Mouse (Mus musculus) brown adipose tissue, adult 24 weeks (tissue): ENCODE data around the gene Cwc25. TPM values are rescaled to one million over a fixed set of nuclear protein-coding genes. Genes with fewer than 3 reads are reported as not detected.
"Not testable (repeated sequence)": the region's sequence is repeated elsewhere in the genome, so short reads cannot be mapped to it uniquely, and the experiment has no call there.

Experiments used
- H3K27ac ChIP-seq: fragments of 200-500 bp; replicated peaks from 2 replicates; pipeline ENCODE4 v1.5.1; 2012; ENCODE audit warnings: low read depth, mild to moderate bottlenecking, low read length
- H3K4me1 ChIP-seq: fragments of 200-500 bp; 2 replicates; pipeline ENCODE4 v1.6.1; 2012; ENCODE audit warnings: low read length, mixed read lengths; ENCODE audit not compliant: control insufficient read depth, insufficient read depth, insufficient read length
- H3K4me3 ChIP-seq: fragments of 200-500 bp; 2 replicates; pipeline ENCODE4 v1.5.1; 2012; ENCODE audit warnings: low read depth, mild to moderate bottlenecking, low read length, moderate library complexity; ENCODE audit not compliant: insufficient read depth
- polyA plus RNA-seq: library from polyadenylated mRNA; stranded (reverse); fragments of >200 nt; gene quantifications from 2 replicates; pipeline ENCODE4 v1.2.4, GENCODE M21; 2012; ENCODE audit not compliant: missing spikeins, insufficient read depth, insufficient read length

Gene Cwc25
- polyA plus RNA-seq, 1 experiment = 7.1 TPM

- no peak overlapping the region for H3K4me3 ChIP-seq
- no peak overlapping the region for H3K27ac ChIP-seq
- no peaks in the 10 kb centered on the region for H3K4me1 ChIP-seq
Observed at GRCm38 (mm10) chr11:97793165-97793564, 26.8 kb upstream of the Cwc25 start.

- H3K4me3 ChIP-seq, H3K4me1 ChIP-seq, H3K27ac ChIP-seq: not testable (repeated sequence)
Observed at GRCm38 (mm10) chr11:97790778-97791438, 24.6 kb upstream of the Cwc25 start.

DNA sequence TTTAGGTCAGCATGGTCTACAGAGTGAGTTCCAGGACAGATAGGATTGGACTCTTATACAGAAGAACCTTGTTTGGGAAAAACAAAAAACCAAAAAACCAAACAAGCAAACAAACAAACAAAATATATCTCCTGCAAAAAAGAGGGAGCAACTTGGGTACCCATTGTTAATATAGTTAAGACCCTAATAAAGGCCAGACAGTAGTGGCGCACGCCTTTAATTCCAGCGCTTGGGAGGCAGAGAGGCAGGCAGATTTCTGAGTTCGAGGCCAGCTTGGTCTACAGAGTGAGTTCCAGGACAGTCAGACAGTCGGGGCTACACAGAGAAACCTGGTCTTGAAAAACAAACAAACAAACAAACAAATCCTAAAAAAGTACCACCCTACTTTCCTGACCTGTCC is 23.4 kb upstream of the Cwc25 start:
- Histone ChIP-seq H3K4me1 (no peaks in the 10 kb centered on the region), H3K27ac (no peak overlapping the region), H3K4me3 (no peak overlapping the region)

DNA sequence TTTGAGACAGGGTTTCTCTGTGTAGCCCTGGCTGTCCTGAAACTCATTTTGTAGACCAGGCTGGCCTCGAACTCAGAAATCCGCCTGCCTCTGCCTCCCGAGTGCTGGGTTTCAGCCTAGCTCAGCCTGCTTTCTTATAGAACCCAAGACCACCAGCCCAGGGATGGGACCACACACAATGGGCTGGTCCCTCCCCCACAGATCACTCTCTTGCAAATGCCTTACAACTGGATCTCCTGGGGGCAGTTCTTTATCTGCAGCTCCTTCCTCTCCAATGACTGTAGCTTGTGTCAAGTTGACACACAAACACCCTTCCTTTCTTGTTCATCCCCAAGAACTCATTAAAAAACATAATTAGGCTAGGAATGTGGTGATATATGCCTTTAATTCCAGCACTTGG is 21.6 kb upstream of the Cwc25 start:
- H3K4me3 ChIP-seq = no peak overlapping the region
- H3K4me1 ChIP-seq = no peaks in the 10 kb centered on the region
- H3K27ac ChIP-seq = no peak overlapping the region

- Histone ChIP-seq H3K27ac (peak overlapping the region; percentile 73), H3K4me3 (peak overlapping the region; percentile 81), H3K4me1 (no peaks in the 10 kb centered on the region)
Observed at GRCm38 (mm10) chr11:97782564-97782895, 16.2 kb upstream of the Cwc25 start.

GRCm38 (mm10) chr11:97781832-97782563 is 15.6 kb upstream of the Cwc25 start, which contains the start of gene Rpl23:
Gene Rpl23 (minus strand): TSS chr11:97782437.
- Histone ChIP-seq H3K27ac (peak within 1 kb of the TSS; percentile 73), H3K4me3 (peak within 1 kb of the TSS; percentile 81), H3K4me1 (no peaks in the 10 kb centered on the region)

GRCm38 (mm10) chr11:97781478-97781831 is 15.1 kb upstream of the Cwc25 start:
- Histone ChIP-seq H3K4me3 (peak overlapping the region; percentile 70), H3K4me1 (no peaks in the 10 kb centered on the region), H3K27ac (no peak overlapping the region)

GRCm38 (mm10) chr11:97779968-97780701 is 13.8 kb upstream of the Cwc25 start:
- Histone ChIP-seq H3K4me3 (peak overlapping the region; percentile 70; the same call in 1 of the 2 replicates), H3K27ac (no peak overlapping the region), H3K4me1 (no peaks in the 10 kb centered on the region)

GRCm38 (mm10) chr11:97778918-97779317 is 12.6 kb upstream of the Cwc25 start:
- Histone ChIP-seq H3K4me1 (no peaks in the 10 kb centered on the region), H3K4me3 (no peak overlapping the region), H3K27ac (no peak overlapping the region)

DNA sequence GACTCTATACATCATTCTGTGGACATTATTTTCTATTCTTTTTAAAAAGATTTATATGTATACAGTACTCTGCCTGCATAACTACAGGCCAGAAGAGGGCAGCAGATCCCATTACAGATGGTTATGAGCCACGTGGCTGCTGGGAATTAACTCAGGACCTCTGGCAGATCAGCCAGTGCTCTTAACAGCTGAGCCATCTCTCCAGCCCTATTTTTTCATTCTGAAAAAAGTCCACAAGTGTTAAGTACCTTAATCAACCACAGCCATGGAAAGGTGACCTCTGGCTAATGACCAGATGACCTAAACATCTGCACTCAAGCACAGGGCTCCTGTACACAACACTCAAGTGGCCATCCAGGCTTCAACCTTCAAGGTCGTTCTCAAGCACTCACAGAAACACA is 10.8 kb upstream of the Cwc25 start:
- no peak overlapping the region for H3K4me3 ChIP-seq
- no peaks in the 10 kb centered on the region for H3K4me1 ChIP-seq
- no peak overlapping the region for H3K27ac ChIP-seq

DNA sequence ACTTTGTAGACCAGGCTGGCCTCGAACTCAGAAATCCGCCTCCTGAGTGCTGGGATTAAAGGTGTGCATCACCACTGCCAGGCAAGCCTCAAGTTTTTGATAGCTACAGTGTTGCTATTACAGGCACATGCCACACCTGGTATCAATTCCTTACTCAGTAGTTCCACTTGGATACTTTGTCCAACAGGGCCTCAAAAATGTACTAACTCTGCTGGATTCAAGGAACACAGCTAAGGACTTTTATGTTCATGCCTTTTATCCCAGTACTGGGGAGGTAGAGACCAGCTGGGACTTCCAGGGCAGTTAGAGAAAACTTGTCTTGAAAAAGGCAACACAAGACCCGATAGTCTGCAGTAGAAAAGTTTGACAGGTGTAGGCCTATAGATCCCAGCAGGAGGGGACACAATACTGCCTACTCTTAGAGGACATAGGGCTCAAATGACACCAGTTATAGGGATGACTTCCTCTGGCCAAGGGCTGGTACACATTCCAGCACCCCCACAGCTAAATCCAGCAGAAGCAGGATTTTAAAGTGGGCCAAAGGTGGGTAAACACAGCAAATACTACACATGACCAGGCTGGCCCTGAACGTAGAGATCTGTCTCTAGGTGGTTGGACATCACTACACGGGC is 10.3 kb upstream of the Cwc25 start:
- Histone ChIP-seq H3K4me1 (no peaks in the 10 kb centered on the region), H3K27ac (no peak overlapping the region), H3K4me3 (no peak overlapping the region)

DNA sequence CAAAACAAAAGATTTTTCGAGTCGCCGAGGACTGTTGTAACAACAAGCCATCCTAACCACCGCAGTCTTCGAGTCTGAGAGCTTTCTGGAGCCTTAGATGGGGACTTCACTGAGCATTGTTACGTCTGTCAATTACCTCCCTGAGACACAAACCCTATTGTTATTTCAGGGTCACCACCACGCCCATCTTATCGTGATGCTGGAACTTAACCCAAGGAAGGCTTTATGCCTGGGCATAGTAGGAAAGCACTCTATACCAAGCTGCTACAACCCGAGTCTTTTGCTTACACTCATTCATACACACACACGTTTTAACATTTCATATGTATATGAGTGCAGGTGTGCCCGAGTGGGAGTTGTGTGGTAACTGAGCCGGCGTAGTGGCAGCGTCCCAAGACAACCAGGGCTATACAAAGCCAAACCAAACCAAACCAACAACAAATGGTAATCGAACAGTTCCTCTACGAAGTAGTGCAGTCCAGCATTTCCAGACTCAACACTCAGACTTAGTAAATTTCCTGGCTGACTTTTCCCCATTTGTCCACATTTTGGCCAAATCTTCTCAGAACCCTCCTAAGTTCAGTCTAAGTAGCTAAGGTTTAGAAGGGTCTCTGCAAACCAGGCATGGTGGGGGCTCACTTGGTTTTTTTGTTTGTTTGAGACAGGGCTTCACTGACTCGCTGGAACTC is 9.6 kb upstream of the Cwc25 start, which contains the start of gene 1700001P01Rik:
1700001P01Rik (minus strand) TSS at position 111 of the 689 bp plus-strand sequence.
- Histone ChIP-seq H3K4me1 (no peaks in the 10 kb centered on the region), H3K27ac (no peak within 1 kb of the TSS), H3K4me3 (no peak within 1 kb of the TSS)

GRCm38 (mm10) chr11:97775186-97775585 is 8.8 kb upstream of the Cwc25 start:
- no peaks in the 10 kb centered on the region for H3K4me1 ChIP-seq
- no peak overlapping the region for H3K27ac ChIP-seq
- H3K4me3 ChIP-seq = no peak overlapping the region

DNA sequence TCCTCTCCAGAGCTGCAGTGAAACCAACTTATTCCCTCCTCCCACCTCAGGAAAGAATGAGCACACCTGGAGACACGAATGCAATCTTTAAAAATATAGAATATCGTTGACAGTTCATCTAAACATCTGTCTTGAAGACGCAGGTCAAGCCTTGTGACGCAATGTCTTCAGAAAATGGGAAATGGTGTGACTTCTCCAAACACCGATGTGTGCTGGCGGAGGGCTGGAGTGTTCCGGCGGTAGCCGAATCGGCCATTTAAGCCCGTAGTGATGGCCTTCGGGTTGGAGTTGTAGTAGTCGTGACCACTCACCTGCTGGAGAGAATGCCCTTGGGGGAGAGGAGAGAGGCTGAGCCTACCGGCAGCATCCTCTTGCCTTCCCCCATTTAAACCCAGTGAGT is 5.1 kb upstream of the Cwc25 start:
- Histone ChIP-seq H3K4me1 (no peaks in the 10 kb centered on the region), H3K27ac (no peak overlapping the region), H3K4me3 (no peak overlapping the region)

DNA sequence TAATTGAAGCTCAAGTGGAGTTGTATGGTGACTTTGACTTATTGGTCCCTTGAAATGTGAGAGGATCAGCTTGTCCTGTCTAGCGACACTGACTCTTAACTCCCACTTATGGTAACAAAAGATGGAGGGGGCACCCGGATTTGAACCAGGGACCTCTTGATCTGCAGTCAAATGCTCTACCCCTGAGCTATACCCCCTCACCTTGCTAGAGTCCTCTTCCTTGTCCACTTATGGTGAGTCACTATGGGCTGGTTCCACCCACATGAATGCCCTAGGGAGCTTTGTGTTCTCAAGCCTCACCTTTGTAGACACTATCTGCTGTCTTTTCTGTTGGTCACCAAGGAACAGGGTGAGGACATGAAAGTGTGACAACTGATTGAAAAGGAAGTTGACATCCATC is 3.3 kb upstream of the Cwc25 start:
- H3K4me3 ChIP-seq = no peak overlapping the region
- H3K4me1 ChIP-seq = peaks cover 6% of the 10 kb centered on the region; the same call in 1 of the 2 replicates
- H3K27ac ChIP-seq = no peak overlapping the region
